Mouse (Mus musculus) c-Kit-positive CD71-positive TER-119-negative erythroid progenitor cells, embryonic 14.5 days (primary cell): ENCODE measurements around the gene Frmd4a.

Source experiments
- DNase-seq: peaks from one replicate; pipeline ENCODE4 v3.0.0-alpha.2; 2013; ENCODE audit warnings: low read depth

Frmd4a gene

GRCm38 (mm10) chr2:4290475-4290874 is 273.0 kb downstream of the Frmd4a start:
- DNase-seq: no peak

- DNase-seq: no peak
Measured at GRCm38 (mm10) chr2:4291100-4291499, 273.6 kb downstream of the Frmd4a start.

GRCm38 (mm10) chr2:4291671-4292070 is 274.2 kb downstream of the Frmd4a start:
- DNase-seq: no peak

GRCm38 (mm10) chr2:4293726-4294125 is 276.2 kb downstream of the Frmd4a start:
- no peak for DNase-seq

GRCm38 (mm10) chr2:4295641-4296040 is 278.1 kb downstream of the Frmd4a start:
- DNase-seq: no peak

GRCm38 (mm10) chr2:4296881-4297280 is 279.4 kb downstream of the Frmd4a start:
- DNase-seq: no peak

- DNase-seq: no peak
Measured at GRCm38 (mm10) chr2:4298325-4299215, 281.1 kb downstream of the Frmd4a start.

- DNase-seq: no peak
Measured at GRCm38 (mm10) chr2:4299593-4299992, 282.1 kb downstream of the Frmd4a start.

GRCm38 (mm10) chr2:4300383-4300811 is 282.9 kb downstream of the Frmd4a start:
- DNase-seq: no peak

GRCm38 (mm10) chr2:4300816-4301215 is 283.3 kb downstream of the Frmd4a start:
- no peak for DNase-seq

GRCm38 (mm10) chr2:4301256-4301655 is 283.7 kb downstream of the Frmd4a start:
- no peak for DNase-seq

GRCm38 (mm10) chr2:4301692-4302091 is 284.2 kb downstream of the Frmd4a start:
- no peak for DNase-seq

- no peak for DNase-seq
Measured at GRCm38 (mm10) chr2:4302119-4302518, 284.6 kb downstream of the Frmd4a start.

GRCm38 (mm10) chr2:4307076-4307475 is 289.6 kb downstream of the Frmd4a start:
- no peak for DNase-seq

- no peak for DNase-seq
Measured at GRCm38 (mm10) chr2:4314545-4314944, 297.0 kb downstream of the Frmd4a start.

- no peak for DNase-seq
Measured at GRCm38 (mm10) chr2:4316589-4316988, 299.1 kb downstream of the Frmd4a start.

GRCm38 (mm10) chr2:4318134-4318533 is 300.6 kb downstream of the Frmd4a start:
- no peak for DNase-seq

- no peak for DNase-seq
Measured at GRCm38 (mm10) chr2:4326241-4327010, 308.9 kb downstream of the Frmd4a start.

GRCm38 (mm10) chr2:4327011-4327340 is 309.5 kb downstream of the Frmd4a start:
- DNase-seq: no peak

- no peak for DNase-seq
Measured at GRCm38 (mm10) chr2:4332441-4332840, 314.9 kb downstream of the Frmd4a start.

GRCm38 (mm10) chr2:4334201-4334600 is 316.7 kb downstream of the Frmd4a start:
- DNase-seq: no peak

GRCm38 (mm10) chr2:4334936-4335335 is 317.4 kb downstream of the Frmd4a start:
- no peak for DNase-seq

- DNase-seq: no peak
Measured at GRCm38 (mm10) chr2:4335881-4336280, 318.4 kb downstream of the Frmd4a start.
